Mouse (Mus musculus) testis, adult 2 months (tissue): ENCODE results near the gene Tgm6. TPM values are rescaled to one million over a fixed set of nuclear protein-coding genes. Genes with fewer than 3 reads are reported as not detected.

Experiments
- H3K27ac ChIP-seq: fragments of 200-500 bp; 2 replicates; pipeline ENCODE4 v1.5.1; 2012; ENCODE audit warnings: low read depth, low read length; ENCODE audit not compliant: control insufficient read depth, insufficient read depth
- H3K27me3 ChIP-seq: fragments of 200-500 bp; 2 replicates; pipeline ENCODE4 v1.6.1; 2012; ENCODE audit warnings: mild to moderate bottlenecking, low read length, moderate library complexity; ENCODE audit not compliant: control insufficient read depth, insufficient read depth
- H3K36me3 ChIP-seq: fragments of 200-500 bp; 2 replicates; pipeline ENCODE4 v1.6.1; 2012; ENCODE audit warnings: mild to moderate bottlenecking, low read length; ENCODE audit not compliant: control insufficient read depth, insufficient read depth
- H3K4me1 ChIP-seq: fragments of 200-500 bp; 2 replicates; pipeline ENCODE4 v1.6.1; 2012; ENCODE audit warnings: low read length; ENCODE audit not compliant: control insufficient read depth, insufficient read depth
- H3K4me3 ChIP-seq: fragments of 200-500 bp; 2 replicates; pipeline ENCODE4 v1.5.1; 2012; ENCODE audit warnings: low read depth, mild to moderate bottlenecking, low read length, moderate library complexity, mixed read lengths; ENCODE audit not compliant: control insufficient read depth
- CTCF ChIP-seq: fragments of 200-500 bp; IDR thresholded peaks from 2 replicates; pipeline ENCODE4 v1.5.1; 2012; ENCODE audit warnings: low read depth, mild to moderate bottlenecking, inconsistent platforms, low read length, moderate library complexity; ENCODE audit not compliant: control insufficient read depth, insufficient read depth, insufficient replicate concordance
- POLR2A ChIP-seq: fragments of 200-500 bp; IDR thresholded peaks from 2 replicates; pipeline ENCODE4 v1.6.1; 2012; ENCODE audit warnings: low read depth, mild to moderate bottlenecking, inconsistent platforms, low read length, moderate library complexity; ENCODE audit not compliant: control insufficient read depth
- polyA plus RNA-seq: library from polyadenylated mRNA; depleted of rRNA; stranded (reverse); fragments of >200 nt; gene quantifications from 2 replicates; pipeline ENCODE4 v1.2.3, GENCODE M21; 2012; rRNA removed

Tgm6 gene
- polyA plus RNA-seq, 1 experiment, result 0.23 TPM

DNA sequence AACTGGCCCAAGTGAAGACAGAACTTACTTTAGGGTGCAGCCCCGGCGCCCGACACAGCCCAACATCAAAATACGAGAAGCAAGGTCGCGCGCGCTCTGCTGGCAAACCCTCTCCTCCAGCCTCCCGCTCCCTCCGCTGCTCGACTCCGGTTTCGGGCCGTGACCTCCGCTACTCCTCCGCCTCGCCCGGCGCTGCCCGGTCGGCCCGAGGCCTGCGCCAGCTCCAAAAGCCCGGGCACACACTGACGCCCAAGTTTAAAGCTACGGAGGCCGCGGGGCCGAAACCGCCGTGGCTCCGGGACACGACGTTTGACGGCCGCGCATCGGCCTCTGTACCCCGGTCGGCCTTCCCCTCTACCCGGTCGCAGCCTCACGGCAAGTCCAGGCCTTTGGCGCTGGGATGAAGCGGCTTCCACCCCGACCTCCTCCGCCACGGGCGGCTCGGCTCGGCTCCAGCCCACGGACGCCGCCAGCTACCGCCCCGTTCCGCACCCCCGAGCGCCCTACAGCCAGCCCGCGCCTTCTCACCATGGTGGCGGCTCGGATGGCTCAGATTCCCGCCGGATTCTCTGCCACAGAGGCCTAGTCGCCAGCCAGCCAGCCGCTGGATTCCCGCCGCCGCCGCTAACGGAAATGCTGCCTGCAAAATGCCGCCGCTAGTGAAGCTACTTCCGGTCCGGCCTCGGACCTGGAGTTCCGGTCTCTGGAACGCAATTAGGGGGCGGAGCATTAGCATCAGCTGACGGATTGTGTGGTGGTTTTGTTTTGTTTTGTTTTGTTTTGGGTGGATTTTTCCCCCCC, 66.7 kb downstream of the Tgm6 start, which contains the start of gene Snrpb:
TSS of gene Snrpb (minus strand) at position 698 of the 801 bp plus-strand sequence.
- peak within 1 kb of the TSS; percentile 90 for H3K4me3 ChIP-seq
- TF ChIP-seq POLR2A (peak; percentile 80), CTCF (no peak)
- no peaks in the 10 kb centered on the region for H3K27me3 ChIP-seq
- no peaks in the 10 kb centered on the region; the same call in 1 of the 2 replicates for H3K36me3 ChIP-seq
- peak within 1 kb of the TSS; percentile 94 for H3K27ac ChIP-seq
- H3K4me1 ChIP-seq, result 0 out of 2 replicates have a peak, but pooled peaks cover 3% of the 10 kb centered on the region

DNA sequence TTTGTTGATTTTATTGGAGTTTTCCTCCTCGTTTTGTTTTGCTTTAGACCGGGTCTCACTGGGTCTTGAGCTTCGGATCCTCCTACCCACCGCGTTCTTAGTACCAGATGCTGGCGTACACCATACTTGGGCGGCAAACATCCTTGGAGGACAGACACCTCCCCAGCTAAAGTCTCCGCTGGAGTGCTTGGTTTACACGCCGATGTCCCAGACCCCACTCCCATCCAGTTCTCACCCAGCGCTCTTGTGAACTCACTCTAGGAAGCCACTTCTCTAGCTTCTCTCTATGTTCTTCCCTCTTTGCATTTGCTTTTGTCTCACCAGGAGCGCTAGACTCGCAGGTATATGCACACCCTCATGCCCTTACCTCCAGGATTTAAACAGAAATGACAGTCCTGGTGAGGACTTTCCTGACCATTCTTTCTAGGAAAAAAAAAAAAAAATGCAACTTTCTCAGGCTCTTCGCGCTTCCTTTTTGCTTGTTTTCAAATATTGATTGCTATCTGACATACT, 67.3 kb downstream of the Tgm6 start:
- no peaks in the 10 kb centered on the region; the same call in 1 of the 2 replicates for H3K36me3 ChIP-seq
- peak overlapping the region; percentile 90 for H3K4me3 ChIP-seq
- TF ChIP-seq CTCF, result no peak
- TF ChIP-seq POLR2A, result no peak
- H3K27ac ChIP-seq, result peak overlapping the region; percentile 90
- no peaks in the 10 kb centered on the region for H3K27me3 ChIP-seq
- H3K4me1 ChIP-seq, result 0 out of 2 replicates have a peak, but pooled peaks cover 3% of the 10 kb centered on the region

DNA sequence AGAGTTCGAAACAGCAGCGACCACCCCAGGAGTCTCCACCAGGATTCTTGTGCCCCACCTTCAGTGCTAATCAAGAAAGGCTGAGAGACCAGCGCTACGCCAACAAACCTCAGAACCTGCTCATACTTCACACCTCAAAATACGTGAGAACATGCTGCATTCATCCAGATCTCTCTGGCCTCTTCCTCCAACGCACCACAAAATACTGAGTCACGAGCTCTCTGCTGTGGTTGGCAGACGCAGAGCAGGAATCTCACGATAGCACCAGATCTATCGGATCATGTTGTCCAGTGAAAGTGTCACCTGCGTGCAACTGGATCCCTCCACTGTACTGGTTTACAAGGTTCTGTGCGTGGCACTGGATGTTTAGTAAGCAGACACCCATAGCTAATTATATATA, 76.2 kb downstream of the Tgm6 start:
- H3K4me1 ChIP-seq, result no peaks in the 10 kb centered on the region
- no peaks in the 10 kb centered on the region for H3K36me3 ChIP-seq
- no peak for TF ChIP-seq POLR2A
- TF ChIP-seq CTCF, result no peak
- no peak overlapping the region for H3K27ac ChIP-seq
- H3K4me3 ChIP-seq, result no peak overlapping the region
- H3K27me3 ChIP-seq, result no peaks in the 10 kb centered on the region

DNA sequence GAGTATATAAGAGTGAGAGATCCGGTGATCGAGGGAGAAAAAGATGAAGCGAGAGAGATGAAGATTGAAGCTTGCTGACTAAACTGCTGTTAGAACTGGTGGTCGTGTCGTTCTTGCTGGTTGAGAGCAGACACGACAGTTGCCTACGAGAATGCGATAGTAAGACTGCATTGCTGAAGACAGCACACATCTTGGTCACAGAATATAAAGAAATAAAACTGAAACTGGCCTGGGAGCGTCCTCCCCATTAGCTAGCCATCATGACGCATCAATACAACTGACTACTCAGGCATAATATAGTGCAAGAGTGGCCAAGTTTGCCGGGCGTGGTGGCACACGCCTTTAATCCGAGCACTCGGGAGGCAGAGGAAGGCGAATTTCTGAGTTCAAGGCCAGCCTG, 82.7 kb downstream of the Tgm6 start, which contains the start of gene Tmc2:
TSS of gene Tmc2 (plus strand) at position 301 of the 400 bp plus-strand sequence.
- TF ChIP-seq POLR2A (no peak), CTCF (no peak)
- Histone ChIP-seq H3K27ac (no peak within 1 kb of the TSS), H3K4me3 (no peak within 1 kb of the TSS)

DNA sequence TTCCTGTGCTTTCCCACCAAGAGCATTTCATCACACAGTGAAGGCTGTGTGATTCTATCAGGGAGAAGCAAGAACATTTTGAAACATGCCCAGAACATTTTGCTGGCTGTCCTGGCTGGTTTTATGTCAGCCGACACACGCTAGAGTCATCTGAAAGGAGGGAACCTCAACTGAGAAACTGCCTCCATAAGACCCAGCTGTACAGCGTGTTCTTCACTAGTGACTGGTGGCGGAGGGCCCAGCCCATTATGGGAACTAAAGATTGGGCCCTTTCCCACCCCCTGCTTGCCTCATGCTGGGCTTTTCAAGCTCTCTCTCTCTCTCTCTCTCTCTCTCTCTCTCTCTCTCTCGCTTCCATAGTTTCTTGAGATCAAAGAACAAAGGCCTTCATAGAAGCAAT, 88.7 kb downstream of the Tgm6 start:
- TF ChIP-seq CTCF, result no peak
- no peak for TF ChIP-seq POLR2A
- Histone ChIP-seq H3K27ac (no peak overlapping the region), H3K27me3 (no peaks in the 10 kb centered on the region), H3K36me3 (no peaks in the 10 kb centered on the region), H3K4me3 (no peak overlapping the region), H3K4me1 (no peaks in the 10 kb centered on the region)

More for the DNA sequence above, 82.7 kb downstream of the Tgm6 start, which contains the start of gene Tmc2:
- H3K36me3 ChIP-seq, result no peaks in the 10 kb centered on the region
- H3K27me3 ChIP-seq, result no peaks in the 10 kb centered on the region
- H3K4me1 ChIP-seq, result no peaks in the 10 kb centered on the region

Other genes starting within 250 kb of the Tgm6 start
- gene Tgm3, start 100.1 kb upstream of the Tgm6 start, polyA plus RNA-seq, result 1.0 TPM in 2 replicates
- gene Snrpb, start 67.0 kb downstream of the Tgm6 start, polyA plus RNA-seq, result 102 and 117 TPM in 2 replicates
- gene Tmc2, start 82.8 kb downstream of the Tgm6 start, polyA plus RNA-seq, result 0.07 and 0.19 TPM in 2 replicates
- gene Nop56, start 162.0 kb downstream of the Tgm6 start, polyA plus RNA-seq, result 20.4 and 24.6 TPM in 2 replicates
- 148 and 153 TPM in 2 replicates for gene Idh3b, start 172.1 kb downstream of the Tgm6 start, polyA plus RNA-seq
- 1.9 and 2.4 TPM in 2 replicates for gene Ebf4, start 182.8 kb downstream of the Tgm6 start, polyA plus RNA-seq